Mouse (Mus musculus) heart, postnatal 0 days (tissue): ENCODE data around the gene Arf6. TPM values are rescaled to one million over a fixed set of nuclear protein-coding genes. Genes with fewer than 3 reads are reported as not detected.

Source experiments
- ATAC-seq: fragments of 200-750 bp; cut with Nextera tagmentation; 2 replicates; pipeline ENCODE4 v1.8.0; 2017; ENCODE audit warnings: low read depth, moderate number of reproducible peaks, moderate library complexity; ENCODE audit not compliant: insufficient read depth
- DNase-seq: peaks from one replicate; pipeline ENCODE4 v3.0.0-alpha.2; 2016; ENCODE audit warnings: low spot score
- H3K27ac ChIP-seq: fragments of 300-500 bp; sonication (generic); 2 replicates; pipeline ENCODE4 v1.5.1; 2014; ENCODE audit warnings: low read depth, mild to moderate bottlenecking
- H3K27me3 ChIP-seq: fragments of 300-500 bp; sonication (generic); 2 replicates; pipeline ENCODE4 v1.6.1; 2014; ENCODE audit warnings: low read length, mixed read lengths; ENCODE audit not compliant: control insufficient read depth, insufficient read depth
- H3K36me3 ChIP-seq: fragments of 300-500 bp; sonication (generic); replicated peaks from 2 replicates; pipeline ENCODE4 v1.6.1; 2014; ENCODE audit warnings: low read length, mixed read lengths; ENCODE audit not compliant: control insufficient read depth, insufficient read depth
- H3K4me1 ChIP-seq: fragments of 300-500 bp; sonication (generic); 2 replicates; pipeline ENCODE4 v1.6.1; 2014; ENCODE audit warnings: antibody characterized with exemption; ENCODE audit not compliant: control insufficient read depth, insufficient read depth
- H3K4me2 ChIP-seq: fragments of 300-500 bp; sonication (generic); 2 replicates; pipeline ENCODE4 v1.6.1; 2014; ENCODE audit warnings: low read depth, mild to moderate bottlenecking, low read length, moderate library complexity
- H3K4me3 ChIP-seq: fragments of 300-500 bp; sonication (generic); 2 replicates; pipeline ENCODE4 v1.5.1; 2014; ENCODE audit warnings: low read depth, low read length
- H3K9ac ChIP-seq: fragments of 300-500 bp; sonication (generic); replicated peaks from 2 replicates; pipeline ENCODE4 v1.6.1; 2014; ENCODE audit warnings: low read depth, low read length, mixed read lengths
- H3K9me3 ChIP-seq: fragments of 300-500 bp; sonication (generic); replicated peaks from 2 replicates; pipeline ENCODE4 v1.6.1; 2016; ENCODE audit warnings: low read length; ENCODE audit not compliant: control insufficient read depth
- CTCF ChIP-seq: IDR thresholded peaks from 2 replicates; pipeline ENCODE4 v1.5.1; 2016; ENCODE audit warnings: antibody characterized with exemption, control low read depth, low read depth
- EP300 ChIP-seq: IDR thresholded peaks from 2 replicates; pipeline ENCODE4 v1.6.1; 2016; ENCODE audit warnings: antibody characterized with exemption, low read depth
- WGBS: fragments of 180-500 bp; shearing (Covaris S2); extraction: QIAGEN DNeasy Blood & Tissue Kit; methylation state at CpG from one replicate; pipeline ENCODE4 v1.1.7; 2014; 5-methylcytosine and 5-hydroxymethylcytosine counted together
- polyA plus RNA-seq: library from polyadenylated mRNA; unstranded; fragments of >200 nt; fragmentation: Nextera tagmentation; extraction: Ambion mirVana; gene quantifications from 2 replicates; pipeline ENCODE4 v1.2.1, GENCODE M21; 2015
- total RNA-seq: library from RNA; depleted of rRNA; stranded (reverse); fragments of >200 nt; gene quantifications from 2 replicates; pipeline ENCODE4 v1.2.3, GENCODE M21; 2014; ENCODE audit warnings: low replicate concordance

Gene Arf6
- total and polyA plus RNA-seq, 2 experiments from 2014 or later = 35.6 to 115 TPM

- no peak overlapping the region for H3K27ac ChIP-seq
- 55% methylated on average over 4 of the region's 4 CpGs for WGBS
- H3K9ac ChIP-seq = no peak overlapping the region
- H3K4me3 ChIP-seq = no peak overlapping the region
- no peak overlapping the region for H3K4me2 ChIP-seq
- H3K9me3 ChIP-seq = no peaks in the 10 kb centered on the region
- no peaks in the 10 kb centered on the region for H3K27me3 ChIP-seq
- no peaks in the 10 kb centered on the region for H3K4me1 ChIP-seq
- DNase-seq = no peak
- TF ChIP-seq EP300 (no peak), CTCF (no peak)
- no peaks in the 10 kb centered on the region for H3K36me3 ChIP-seq
- ATAC-seq = no peak
Measured at GRCm38 (mm10) chr12:69414826-69415572, 43.0 kb downstream of the Arf6 start.

GRCm38 (mm10) chr12:69416793-69417192 lies 44.8 kb downstream of the Arf6 start:
- Histone ChIP-seq H3K9me3 (no peaks in the 10 kb centered on the region), H3K4me1 (no peaks in the 10 kb centered on the region), H3K4me3 (no peak overlapping the region), H3K4me2 (no peak overlapping the region), H3K36me3 (no peaks in the 10 kb centered on the region), H3K27ac (no peak overlapping the region), H3K9ac (no peak overlapping the region), H3K27me3 (no peaks in the 10 kb centered on the region)
- no peak for TF ChIP-seq EP300
- no peak for TF ChIP-seq CTCF
- DNase-seq (no peak), ATAC-seq (no peak)
- WGBS = 56% methylated on average over 7 of the region's 7 CpGs

GRCm38 (mm10) chr12:69417701-69418291 lies 45.8 kb downstream of the Arf6 start:
- no peak overlapping the region for H3K27ac ChIP-seq
- no peak overlapping the region for H3K4me2 ChIP-seq
- no peak overlapping the region for H3K4me3 ChIP-seq
- H3K9ac ChIP-seq = no peak overlapping the region
- no peak for ATAC-seq
- H3K36me3 ChIP-seq = no peaks in the 10 kb centered on the region
- H3K27me3 ChIP-seq = no peaks in the 10 kb centered on the region
- no peaks in the 10 kb centered on the region for H3K4me1 ChIP-seq
- WGBS = 49% methylated on average over 9 of the region's 9 CpGs
- TF ChIP-seq CTCF (no peak), EP300 (no peak)
- H3K9me3 ChIP-seq = no peaks in the 10 kb centered on the region
- no peak for DNase-seq

GRCm38 (mm10) chr12:69418606-69419005 lies 46.7 kb downstream of the Arf6 start:
- TF ChIP-seq CTCF = no peak
- TF ChIP-seq EP300 = no peak
- WGBS = 87% methylated on average over 13 of the region's 13 CpGs

GRCm38 (mm10) chr12:69419017-69419605 lies 47.2 kb downstream of the Arf6 start:
- Histone ChIP-seq H3K4me3 (no peak overlapping the region), H3K9ac (no peak overlapping the region)
- no peak for DNase-seq

More at GRCm38 (mm10) chr12:69418606-69419005, 46.7 kb downstream of the Arf6 start:
- no peak for ATAC-seq
- Histone ChIP-seq H3K27ac (no peak overlapping the region), H3K4me3 (no peak overlapping the region), H3K4me1 (no peaks in the 10 kb centered on the region), H3K9me3 (no peaks in the 10 kb centered on the region), H3K9ac (no peak overlapping the region), H3K27me3 (no peaks in the 10 kb centered on the region), H3K36me3 (no peaks in the 10 kb centered on the region), H3K4me2 (no peak overlapping the region)
- no peak for DNase-seq

More at GRCm38 (mm10) chr12:69419017-69419605, 47.2 kb downstream of the Arf6 start:
- Histone ChIP-seq H3K27ac (no peak overlapping the region), H3K36me3 (no peaks in the 10 kb centered on the region), H3K4me1 (no peaks in the 10 kb centered on the region), H3K9me3 (no peaks in the 10 kb centered on the region), H3K4me2 (no peak overlapping the region), H3K27me3 (no peaks in the 10 kb centered on the region)
- TF ChIP-seq EP300 = no peak
- no peak for TF ChIP-seq CTCF
- WGBS = 81% methylated on average over 14 of the region's 14 CpGs
- ATAC-seq = no peak
